Mouse (Mus musculus) kidney, adult 9 months (tissue): ENCODE data around the gene Olfr145.

Experiments
- DNase-seq: peaks from one replicate; pipeline ENCODE4 v3.0.0; 2022

Olfr145 gene

GRCm38 (mm10) chr9:37896661-37897060 lies at the start of gene Olfr145:
TSS of gene Olfr145 (plus strand) at chr9:37896724.
- no peak for DNase-seq

- no peak for DNase-seq
Observed at GRCm38 (mm10) chr9:37849267-37849666, 47.3 kb upstream of the Olfr145 start.

- DNase-seq: no peak
Observed at GRCm38 (mm10) chr9:37853969-37854368, 42.6 kb upstream of the Olfr145 start, which contains the start of gene Olfr877. TSS of gene Olfr877 (plus strand) at chr9:37854269.

GRCm38 (mm10) chr9:37863325-37863724 lies 33.2 kb upstream of the Olfr145 start:
- DNase-seq: no peak

- peak; percentile 2 for DNase-seq
Observed at GRCm38 (mm10) chr9:37870246-37870645, 26.3 kb upstream of the Olfr145 start.

GRCm38 (mm10) chr9:37871097-37871496 lies 25.4 kb upstream of the Olfr145 start:
- no peak for DNase-seq

- DNase-seq: no peak
Observed at GRCm38 (mm10) chr9:37871536-37871935, 25.0 kb upstream of the Olfr145 start.

GRCm38 (mm10) chr9:37890960-37891359 lies 5.6 kb upstream of the Olfr145 start:
- no peak for DNase-seq

GRCm38 (mm10) chr9:37905555-37905954 lies 9.0 kb downstream of the Olfr145 start:
- no peak for DNase-seq

- DNase-seq: no peak
Observed at GRCm38 (mm10) chr9:37917540-37917939, 21.0 kb downstream of the Olfr145 start, which contains the start of gene Olfr878. TSS of gene Olfr878 (plus strand) at chr9:37917840.

- DNase-seq: no peak
Observed at GRCm38 (mm10) chr9:37918018-37918417, 21.5 kb downstream of the Olfr145 start.

GRCm38 (mm10) chr9:37924194-37924593 lies 27.7 kb downstream of the Olfr145 start:
- DNase-seq: no peak

GRCm38 (mm10) chr9:37925445-37925844 lies 28.9 kb downstream of the Olfr145 start:
- DNase-seq: no peak

GRCm38 (mm10) chr9:37926019-37927013 lies 29.8 kb downstream of the Olfr145 start:
- no peak for DNase-seq

GRCm38 (mm10) chr9:37932519-37932918 lies 36.0 kb downstream of the Olfr145 start:
- peak; percentile 64 for DNase-seq

- DNase-seq: no peak
Observed at GRCm38 (mm10) chr9:37934146-37934545, 37.6 kb downstream of the Olfr145 start.

- no peak for DNase-seq
Observed at GRCm38 (mm10) chr9:37941167-37941566, 44.6 kb downstream of the Olfr145 start.
